Mouse (Mus musculus) retina, postnatal 7 days (tissue): ENCODE results near the gene Rgs10.
A peak's percentile ranks its signal among the peaks of the same experiment; 100 is the strongest.
"Not testable (repeated sequence)": the region's sequence is repeated elsewhere in the genome, so short reads cannot be mapped to it uniquely, and the experiment has no call there.

ENCODE experiments used
- DNase-seq: peaks from one replicate; pipeline ENCODE4 v3.0.0-alpha.2; 2012; ENCODE audit warnings: low read depth, low spot score

Gene Rgs10

GRCm38 (mm10) chr7:128344928-128345653 is 73.5 kb downstream of the Rgs10 start:
- peak; percentile 58 for DNase-seq

GRCm38 (mm10) chr7:128344488-128344887 is 74.1 kb downstream of the Rgs10 start:
- DNase-seq, result no peak

GRCm38 (mm10) chr7:128342691-128343090 is 75.9 kb downstream of the Rgs10 start:
- not testable (repeated sequence) for DNase-seq

GRCm38 (mm10) chr7:128340321-128340720 is 78.2 kb downstream of the Rgs10 start:
- not testable (repeated sequence) for DNase-seq

GRCm38 (mm10) chr7:128332896-128333295 is 85.7 kb downstream of the Rgs10 start:
- no peak for DNase-seq

- DNase-seq, result no peak
Measured at GRCm38 (mm10) chr7:128330981-128331380, 87.6 kb downstream of the Rgs10 start.

- no peak for DNase-seq
Measured at GRCm38 (mm10) chr7:128324977-128325376, 93.6 kb downstream of the Rgs10 start.
